Mouse (Mus musculus) T-helper 17 cell (primary cell): Measurements from ENCODE around the gene Arl5a.

Experiments
- in situ Hi-C, 2 experiments: fragments of 300-600 bp; cut with MboI, MseI; formaldehyde crosslinking; loops; 1 replicate in 1 of 2; 2 replicates in 1 of 2; pipeline ENCODE4 v1.15.1; 2025; ENCODE audit warnings: high pct_unique_total_duplicates in 2 of 2

Gene Arl5a

GRCm38 (mm10) chr2:52424747-52425522 is at the start of gene Arl5a:
Arl5a (minus strand) TSS chr2:52424901.
- in situ Hi-C loops = no loop called here

GRCm38 (mm10) chr2:52471545-52472291 is 47.0 kb upstream of the Arl5a start:
- in situ Hi-C loops = no loop called here

- in situ Hi-C loops = no loop called here
These were observed 45.4 kb upstream of the Arl5a start for GRCm38 (mm10) chr2:52470044-52470560.

DNA sequence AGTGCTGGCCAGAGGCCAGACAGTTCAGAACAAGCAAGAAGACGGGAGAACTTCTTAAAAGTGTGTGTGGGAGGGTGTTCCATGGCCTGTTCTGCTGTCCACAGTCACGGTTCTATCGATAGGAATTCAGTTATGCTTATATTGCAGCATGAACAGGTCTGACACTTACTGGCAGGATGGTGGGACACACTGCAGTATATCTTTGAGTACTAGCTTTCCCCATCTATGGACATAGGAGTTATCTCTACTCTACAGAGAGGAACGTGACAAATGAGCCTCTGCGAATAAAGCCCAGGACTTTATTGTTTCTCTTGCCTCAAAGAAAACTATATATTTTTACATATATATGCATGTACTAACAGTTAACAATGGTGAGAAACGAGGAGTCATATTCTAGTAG is 42.9 kb upstream of the Arl5a start:
- in situ Hi-C loops = no loop called here

DNA sequence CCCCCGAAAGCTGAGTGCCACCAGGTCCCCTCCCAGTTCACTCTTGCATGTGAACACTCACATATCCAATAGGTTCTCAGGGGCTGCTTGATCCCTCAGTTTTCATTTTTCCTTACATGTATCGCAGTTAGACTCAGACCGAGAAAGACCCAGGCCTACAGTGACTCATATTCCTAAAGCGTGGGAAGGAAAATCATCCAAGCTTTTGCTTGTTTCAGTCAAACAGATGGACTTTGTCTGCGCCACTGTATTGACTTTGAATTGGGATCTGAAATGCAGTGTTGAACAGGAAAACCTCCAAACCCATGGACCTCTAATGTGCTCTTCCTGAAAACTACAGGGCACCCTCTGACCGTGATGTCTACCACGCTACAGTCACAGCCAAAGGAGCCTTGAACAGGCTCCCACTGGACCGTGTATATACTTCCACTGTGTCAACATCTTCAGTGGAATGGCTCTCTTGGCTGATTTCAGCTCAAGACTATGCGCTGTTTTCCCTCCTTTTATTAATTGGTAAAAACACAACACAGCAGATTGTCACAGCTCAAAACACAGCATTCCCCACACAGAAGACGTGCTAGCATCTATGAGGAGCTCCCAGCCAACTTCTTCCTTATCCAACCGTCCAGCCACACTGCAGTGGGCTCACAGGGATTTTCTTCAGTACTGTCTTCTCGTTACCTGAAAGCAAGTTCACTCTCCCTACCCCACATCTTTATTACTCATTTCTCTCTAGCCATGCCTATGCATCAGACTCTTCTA is 36.7 kb upstream of the Arl5a start:
- in situ Hi-C loops = no loop called here

DNA sequence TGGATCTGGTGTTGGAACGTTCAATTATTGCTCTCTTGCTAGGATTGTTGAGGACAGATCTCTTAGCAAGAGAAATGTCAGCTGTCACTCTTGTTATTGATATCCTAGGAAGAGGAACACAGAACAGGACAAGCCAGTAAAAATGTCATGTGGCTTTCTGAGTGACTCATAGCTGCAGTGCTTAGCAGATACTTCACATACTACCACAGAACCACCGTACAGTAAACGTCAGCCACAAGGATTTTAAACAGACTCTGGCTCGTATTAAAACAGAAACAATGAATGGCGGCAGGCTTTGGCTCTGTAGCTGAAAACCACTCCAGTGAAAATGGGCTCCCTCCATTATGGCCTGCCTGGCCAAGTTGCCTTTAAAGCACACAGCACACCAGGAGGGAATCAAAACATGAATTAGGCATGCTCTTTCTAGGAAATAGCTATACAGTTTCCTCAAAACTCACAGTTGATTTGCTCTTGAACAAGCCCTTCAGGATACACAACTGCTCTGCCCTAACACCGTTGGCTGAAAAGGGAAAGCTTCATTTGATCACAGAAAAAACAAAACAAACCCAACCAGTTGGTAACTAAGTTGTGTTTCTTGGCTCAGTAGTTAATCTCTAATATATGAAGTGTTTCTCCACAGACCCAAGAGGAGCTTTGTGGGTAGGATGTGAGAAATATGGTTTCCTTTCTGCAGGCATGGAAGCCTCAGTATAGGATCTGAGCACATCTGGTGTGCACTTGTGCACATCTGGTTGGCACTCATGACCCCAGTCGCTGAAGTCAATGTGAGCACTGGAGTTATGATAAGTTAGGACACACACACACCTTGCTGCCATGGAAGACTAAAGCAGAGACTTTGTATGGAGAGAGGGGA is 31.1 kb upstream of the Arl5a start:
- in situ Hi-C loops = no loop called here

- in situ Hi-C loops = no loop called here
These were observed 25.1 kb upstream of the Arl5a start for GRCm38 (mm10) chr2:52449818-52450217.

GRCm38 (mm10) chr2:52448916-52449315 is 24.2 kb upstream of the Arl5a start:
- in situ Hi-C loops = no loop called here

DNA sequence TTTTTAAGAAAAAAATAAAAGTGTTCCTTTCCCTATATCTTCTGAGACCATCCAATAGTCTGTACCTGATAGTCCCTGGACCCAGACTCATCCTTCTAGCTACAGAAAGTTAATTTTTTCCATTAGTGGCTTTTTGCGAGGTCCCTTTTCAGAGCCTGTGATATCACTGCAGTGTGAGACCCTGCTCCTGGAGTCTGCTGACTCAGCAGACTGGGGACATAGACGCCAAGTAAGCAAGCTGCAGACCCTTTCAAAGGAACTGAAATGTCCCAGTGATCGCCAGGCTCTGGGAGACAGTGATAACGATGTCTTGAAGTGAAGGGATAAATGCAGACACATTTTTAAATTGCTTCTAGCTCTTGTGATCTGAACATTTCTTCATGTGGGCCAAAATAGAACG is 21.9 kb upstream of the Arl5a start:
- in situ Hi-C loops = no loop called here

DNA sequence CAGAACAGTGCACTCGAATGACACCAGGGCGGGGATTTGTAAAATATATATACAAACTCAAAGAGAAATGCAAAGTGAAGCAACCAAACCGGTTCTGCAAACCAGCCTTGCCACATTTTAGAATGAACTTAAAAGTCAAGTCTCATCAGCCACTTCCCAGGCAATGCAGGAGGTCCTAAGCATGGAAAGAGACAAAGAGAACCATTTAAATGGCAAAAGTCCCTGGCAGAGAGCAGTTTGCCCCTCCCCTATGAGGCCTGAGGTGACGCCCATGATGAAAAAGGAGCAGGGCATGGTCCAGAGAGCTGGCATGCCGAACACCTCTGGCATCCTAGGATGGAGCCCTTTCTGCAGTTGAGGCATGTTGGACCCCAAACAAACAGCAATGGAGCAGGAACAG is 17.4 kb upstream of the Arl5a start:
- in situ Hi-C loops = no loop called here

- in situ Hi-C loops = no loop called here
These were observed 15.8 kb upstream of the Arl5a start for GRCm38 (mm10) chr2:52440420-52441015.

DNA sequence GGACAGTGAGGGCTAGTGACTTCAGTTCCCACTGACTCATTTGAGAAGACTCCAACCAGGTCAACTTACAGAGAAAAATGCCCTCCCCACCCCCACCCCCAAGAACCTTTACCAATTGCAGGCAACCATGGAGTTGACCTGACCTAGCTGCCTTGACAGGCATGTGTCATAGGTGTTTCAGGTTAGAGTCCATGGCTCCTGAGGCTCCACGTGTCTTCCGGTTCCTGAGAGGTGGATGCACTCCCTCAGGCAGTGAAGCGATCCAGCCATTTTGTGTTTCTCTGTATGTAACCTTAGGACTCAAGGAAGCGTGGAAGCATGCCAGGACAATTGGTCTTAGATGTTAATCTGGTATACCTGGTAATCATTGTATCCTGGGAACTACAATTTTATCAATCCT is 13.7 kb upstream of the Arl5a start:
- in situ Hi-C loops = no loop called here

GRCm38 (mm10) chr2:52438013-52438412 is 13.3 kb upstream of the Arl5a start:
- in situ Hi-C loops = no loop called here

DNA sequence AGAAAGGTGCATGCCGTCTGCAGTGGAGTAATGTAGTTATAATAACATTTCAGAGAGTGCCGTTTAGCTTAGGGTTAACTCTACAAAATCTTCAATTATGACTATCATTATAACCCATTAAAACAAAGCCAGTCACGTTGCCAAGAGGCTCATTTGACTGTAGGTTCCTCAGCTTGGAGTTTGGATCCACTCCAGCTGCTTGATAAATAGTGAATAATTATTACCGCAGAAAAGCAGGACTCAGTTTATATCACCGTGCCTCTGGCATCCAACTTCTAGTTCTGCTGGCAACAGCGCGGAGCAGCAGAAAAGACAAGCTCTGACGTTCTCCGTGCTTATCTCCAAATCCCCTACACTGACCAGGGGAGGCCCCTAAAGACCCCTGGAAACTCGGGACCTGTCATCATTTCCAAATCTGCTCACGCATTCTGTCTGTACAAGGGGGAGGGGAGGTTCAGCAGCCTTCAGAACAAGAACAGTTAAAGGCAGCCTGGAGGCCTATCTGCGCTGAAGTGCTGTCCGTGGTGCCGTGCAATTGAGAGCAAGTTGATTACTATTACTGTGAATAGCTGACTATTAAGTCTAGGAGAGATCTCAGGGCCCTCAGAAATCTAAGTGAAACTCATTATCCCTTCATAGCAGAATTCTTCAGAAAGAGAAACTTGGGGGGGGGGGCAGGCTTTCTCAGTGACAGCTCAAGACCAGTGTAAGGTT is 11.4 kb upstream of the Arl5a start:
- in situ Hi-C loops = no loop called here

GRCm38 (mm10) chr2:52433365-52433764 is 8.7 kb upstream of the Arl5a start:
- in situ Hi-C loops = no loop called here

DNA sequence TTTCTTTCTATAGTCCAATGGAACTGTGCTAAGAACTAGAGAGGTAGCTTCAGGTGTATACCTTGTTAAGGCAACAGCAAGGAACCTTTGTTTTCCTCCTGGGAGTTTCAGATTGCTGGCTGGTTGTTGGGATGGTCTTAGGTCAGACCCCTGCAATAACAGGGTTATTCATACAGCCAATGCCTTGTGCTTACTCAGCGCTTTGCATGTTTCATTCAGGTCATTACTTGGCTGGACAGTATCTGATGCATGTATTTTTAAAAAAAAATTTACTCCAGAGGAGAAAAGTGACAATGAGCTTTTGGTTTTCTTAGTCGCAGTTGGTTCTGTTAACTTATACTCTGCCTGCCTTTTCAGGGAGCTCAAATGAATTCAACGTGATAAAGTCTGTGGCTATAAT is 2.7 kb upstream of the Arl5a start:
- in situ Hi-C loops = no loop called here

GRCm38 (mm10) chr2:52426041-52426440 is 1.3 kb upstream of the Arl5a start:
- in situ Hi-C loops = no loop called here

GRCm38 (mm10) chr2:52425523-52425795 is 758 bp upstream of the Arl5a start:
- in situ Hi-C loops = no loop called here

GRCm38 (mm10) chr2:52424248-52424728 is 413 bp downstream of the Arl5a start:
- in situ Hi-C loops = no loop called here

DNA sequence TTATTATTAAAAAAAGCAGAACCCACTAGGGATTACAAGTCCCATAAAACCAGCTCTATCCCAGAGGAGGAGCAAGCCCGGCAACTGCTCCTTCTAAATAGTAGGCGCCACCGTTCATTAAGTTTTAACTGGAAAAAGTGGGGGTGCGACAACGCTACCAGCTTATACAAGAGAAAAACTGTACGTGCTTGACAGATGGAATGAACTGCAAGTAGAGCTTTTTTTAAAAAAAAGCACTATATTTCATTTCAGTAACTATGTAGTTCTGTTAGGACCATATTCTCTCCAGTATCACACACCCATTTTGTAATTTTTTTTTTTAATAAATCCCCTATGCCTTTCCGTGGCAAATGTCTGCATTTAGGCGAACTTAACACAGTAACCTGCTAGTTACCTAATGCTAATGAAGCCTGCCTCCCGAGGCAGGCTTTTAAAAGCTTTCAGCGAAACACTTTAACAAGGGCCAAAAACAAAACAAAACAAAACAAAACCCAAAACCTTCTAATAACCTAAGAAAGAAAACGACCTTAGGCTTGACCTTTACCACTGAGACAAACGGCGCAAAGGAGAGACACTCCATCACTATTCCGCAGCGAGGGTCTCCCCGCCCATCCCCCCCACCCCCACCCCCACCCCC is 972 bp downstream of the Arl5a start:
- in situ Hi-C loops = no loop called here
